Mouse (Mus musculus): ENCODE measurements around the gene Adap1. TPM values are rescaled to one million over a fixed set of nuclear protein-coding genes. Genes with fewer than 3 reads are reported as not detected.

The Adap1 gene
- polyA plus RNA-seq, 1 experiment from 2014 or later = 8.1 TPM

GRCm38 (mm10) chr5:139290467-139291259 lies 34.8 kb downstream of the Adap1 start:
- Histone ChIP-seq H3K9me3 (ENCODE audit: control insufficient read depth, low read length) (no peaks in the 10 kb centered on the region), H3K9ac (ENCODE audit: low read depth, low read length) (no peak overlapping the region), H3K4me3 (ENCODE audit: low read depth, low read length) (no peak overlapping the region), H3K27me3 (replicated peaks; ENCODE audit: control insufficient read depth, insufficient read depth, low read length) (no peaks in the 10 kb centered on the region), H3K4me1 (replicated peaks; ENCODE audit: control insufficient read depth, insufficient read depth, low read length) (peaks cover 20% of the 10 kb centered on the region), H3K27ac (ENCODE audit: low read depth, low read length) (no peak overlapping the region), H3K4me2 (no peak overlapping the region), H3K36me3 (ENCODE audit: control insufficient read depth, insufficient read depth, low read length) (no peaks in the 10 kb centered on the region)
- ATAC-seq (replicated peaks; ENCODE audit: low FRiP score) (no peak), DNase-seq (ENCODE audit: low spot score) (no peak)
- 81% methylated on average over 12 of the region's 12 CpGs for WGBS

- H3K4me3 ChIP-seq (ENCODE audit: low read depth, low read length) = no peak overlapping the region
- no peak for DNase-seq (ENCODE audit: low spot score)
- no peak overlapping the region for H3K4me2 ChIP-seq
- 86% methylated on average over 4 of the region's 4 CpGs for WGBS
- no peak overlapping the region for H3K27ac ChIP-seq (ENCODE audit: low read depth, low read length)
- H3K36me3 ChIP-seq (ENCODE audit: control insufficient read depth, insufficient read depth, low read length) = no peaks in the 10 kb centered on the region
- peaks cover 30% of the 10 kb centered on the region for H3K4me1 ChIP-seq (replicated peaks; ENCODE audit: control insufficient read depth, insufficient read depth, low read length)
- no peak overlapping the region for H3K9ac ChIP-seq (ENCODE audit: low read depth, low read length)
- no peaks in the 10 kb centered on the region for H3K9me3 ChIP-seq (ENCODE audit: control insufficient read depth, low read length)
- no peaks in the 10 kb centered on the region for H3K27me3 ChIP-seq (replicated peaks; ENCODE audit: control insufficient read depth, insufficient read depth, low read length)
- no peak for ATAC-seq (replicated peaks; ENCODE audit: low FRiP score)
These were observed 36.8 kb downstream of the Adap1 start for GRCm38 (mm10) chr5:139288591-139288990.

- H3K9me3 ChIP-seq (ENCODE audit: control insufficient read depth, low read length) = no peaks in the 10 kb centered on the region
- 59% methylated on average over 4 of the region's 4 CpGs for WGBS
- no peak overlapping the region for H3K4me3 ChIP-seq (ENCODE audit: low read depth, low read length)
- H3K4me1 ChIP-seq (replicated peaks; ENCODE audit: control insufficient read depth, insufficient read depth, low read length) = peaks cover 30% of the 10 kb centered on the region
- no peak for ATAC-seq (replicated peaks; ENCODE audit: low FRiP score)
- DNase-seq (ENCODE audit: low spot score) = no peak
- H3K27me3 ChIP-seq (replicated peaks; ENCODE audit: control insufficient read depth, insufficient read depth, low read length) = no peaks in the 10 kb centered on the region
- no peaks in the 10 kb centered on the region for H3K36me3 ChIP-seq (ENCODE audit: control insufficient read depth, insufficient read depth, low read length)
- no peak overlapping the region for H3K4me2 ChIP-seq
- H3K9ac ChIP-seq (ENCODE audit: low read depth, low read length) = no peak overlapping the region
- no peak overlapping the region for H3K27ac ChIP-seq (ENCODE audit: low read depth, low read length)
These were observed 37.6 kb downstream of the Adap1 start for GRCm38 (mm10) chr5:139287787-139288186.

- peak overlapping the region; percentile 1; the same call in 1 of the 2 replicates for H3K4me2 ChIP-seq
- H3K4me1 ChIP-seq (replicated peaks; ENCODE audit: control insufficient read depth, insufficient read depth, low read length) = peaks cover 30% of the 10 kb centered on the region
- ATAC-seq (replicated peaks; ENCODE audit: low FRiP score) = peak; percentile 70
These were observed 38.3 kb downstream of the Adap1 start for GRCm38 (mm10) chr5:139287099-139287498.

GRCm38 (mm10) chr5:139286142-139286941 lies 39.1 kb downstream of the Adap1 start:
- 57% methylated on average over 14 of the region's 14 CpGs for WGBS
- no peak overlapping the region for H3K4me3 ChIP-seq (ENCODE audit: low read depth, low read length)
- H3K4me1 ChIP-seq (replicated peaks; ENCODE audit: control insufficient read depth, insufficient read depth, low read length) = peaks cover 30% of the 10 kb centered on the region
- H3K4me2 ChIP-seq = no peak overlapping the region; the same call in 1 of the 2 replicates
- peak overlapping the region; percentile 53 for H3K27ac ChIP-seq (ENCODE audit: low read depth, low read length)
- 0 out of 2 replicates have a peak overlapping the region, but pooled peaks have one; percentile 7 for H3K9ac ChIP-seq (ENCODE audit: low read depth, low read length)
- H3K36me3 ChIP-seq (ENCODE audit: control insufficient read depth, insufficient read depth, low read length) = no peaks in the 10 kb centered on the region
- H3K9me3 ChIP-seq (ENCODE audit: control insufficient read depth, low read length) = no peaks in the 10 kb centered on the region
- no peak for DNase-seq (ENCODE audit: low spot score)
- H3K27me3 ChIP-seq (replicated peaks; ENCODE audit: control insufficient read depth, insufficient read depth, low read length) = no peaks in the 10 kb centered on the region
- no peak for ATAC-seq (replicated peaks; ENCODE audit: low FRiP score)

More at GRCm38 (mm10) chr5:139287099-139287498, 38.3 kb downstream of the Adap1 start:
- no peak overlapping the region for H3K4me3 ChIP-seq (ENCODE audit: low read depth, low read length)
- no peaks in the 10 kb centered on the region for H3K27me3 ChIP-seq (replicated peaks; ENCODE audit: control insufficient read depth, insufficient read depth, low read length)
- DNase-seq (ENCODE audit: low spot score) = no peak
- H3K27ac ChIP-seq (ENCODE audit: low read depth, low read length) = peak overlapping the region; percentile 53; the same call in 1 of the 2 replicates
- WGBS = 40% methylated on average over 5 of the region's 5 CpGs
- no peaks in the 10 kb centered on the region for H3K36me3 ChIP-seq (ENCODE audit: control insufficient read depth, insufficient read depth, low read length)
- no peaks in the 10 kb centered on the region for H3K9me3 ChIP-seq (ENCODE audit: control insufficient read depth, low read length)
- no peak overlapping the region for H3K9ac ChIP-seq (ENCODE audit: low read depth, low read length)

GRCm38 (mm10) chr5:139285383-139286067 lies 39.9 kb downstream of the Adap1 start:
- 0 out of 2 replicates have a peak overlapping the region, but pooled peaks have one; percentile 7 for H3K9ac ChIP-seq (ENCODE audit: low read depth, low read length)
- no peak overlapping the region for H3K4me3 ChIP-seq (ENCODE audit: low read depth, low read length)
- peak overlapping the region; percentile 53 for H3K27ac ChIP-seq (ENCODE audit: low read depth, low read length)
- H3K9me3 ChIP-seq (ENCODE audit: control insufficient read depth, low read length) = no peaks in the 10 kb centered on the region
- H3K27me3 ChIP-seq (replicated peaks; ENCODE audit: control insufficient read depth, insufficient read depth, low read length) = no peaks in the 10 kb centered on the region
- H3K4me2 ChIP-seq = no peak overlapping the region
- H3K36me3 ChIP-seq (ENCODE audit: control insufficient read depth, insufficient read depth, low read length) = no peaks in the 10 kb centered on the region
- H3K4me1 ChIP-seq (replicated peaks; ENCODE audit: control insufficient read depth, insufficient read depth, low read length) = peaks cover 30% of the 10 kb centered on the region
- 40% methylated on average over 8 of the region's 8 CpGs for WGBS
- ATAC-seq (replicated peaks; ENCODE audit: low FRiP score) = no peak
- DNase-seq (ENCODE audit: low spot score) = no peak

GRCm38 (mm10) chr5:139283460-139284180 lies 41.8 kb downstream of the Adap1 start:
- no peak for ATAC-seq (replicated peaks; ENCODE audit: low FRiP score)
- no peak for DNase-seq (ENCODE audit: low spot score)
- Histone ChIP-seq H3K27ac (ENCODE audit: low read depth, low read length) (no peak overlapping the region), H3K9ac (ENCODE audit: low read depth, low read length) (no peak overlapping the region), H3K36me3 (ENCODE audit: control insufficient read depth, insufficient read depth, low read length) (no peaks in the 10 kb centered on the region), H3K4me2 (no peak overlapping the region), H3K27me3 (replicated peaks; ENCODE audit: control insufficient read depth, insufficient read depth, low read length) (no peaks in the 10 kb centered on the region), H3K4me3 (ENCODE audit: low read depth, low read length) (no peak overlapping the region), H3K9me3 (ENCODE audit: control insufficient read depth, low read length) (no peaks in the 10 kb centered on the region), H3K4me1 (replicated peaks; ENCODE audit: control insufficient read depth, insufficient read depth, low read length) (peaks cover 30% of the 10 kb centered on the region)
- WGBS = 94% methylated on average over 14 of the region's 14 CpGs

- no peaks in the 10 kb centered on the region for H3K36me3 ChIP-seq (ENCODE audit: control insufficient read depth, insufficient read depth, low read length)
- no peaks in the 10 kb centered on the region for H3K27me3 ChIP-seq (replicated peaks; ENCODE audit: control insufficient read depth, insufficient read depth, low read length)
- ATAC-seq (replicated peaks; ENCODE audit: low FRiP score) = peak; percentile 51
- no peak overlapping the region for H3K4me2 ChIP-seq
- H3K27ac ChIP-seq (ENCODE audit: low read depth, low read length) = no peak overlapping the region
- no peak overlapping the region for H3K4me3 ChIP-seq (ENCODE audit: low read depth, low read length)
- no peaks in the 10 kb centered on the region for H3K9me3 ChIP-seq (ENCODE audit: control insufficient read depth, low read length)
- DNase-seq (ENCODE audit: low spot score) = peak; percentile 80
- H3K9ac ChIP-seq (ENCODE audit: low read depth, low read length) = no peak overlapping the region
- peaks cover 25% of the 10 kb centered on the region for H3K4me1 ChIP-seq (replicated peaks; ENCODE audit: control insufficient read depth, insufficient read depth, low read length)
- WGBS = 4% methylated on average over 15 of the region's 15 CpGs
These were observed 43.2 kb downstream of the Adap1 start for GRCm38 (mm10) chr5:139282191-139282590.
